Mouse (Mus musculus) left cerebral cortex, postnatal 25 days (tissue): ENCODE data around the gene Gcnt1. TPM values are rescaled to one million over a fixed set of nuclear protein-coding genes. Genes with fewer than 3 reads are reported as not detected.
A peak's percentile ranks its signal among the peaks of the same experiment; 100 is the strongest.

ENCODE experiments used
- DNase-seq, 2 experiments: peaks; one replicate each; pipeline ENCODE4 v3.0.0; 2022; ENCODE audit warnings: low spot score in 2 of 2, mixed read lengths in 1 of 2
- intact Hi-C: fragments of 180-260 bp; cut with DNase I; formaldehyde crosslinking; loops from one replicate; pipeline ENCODE4 v1.15.1; 2025
- total RNA-seq, 2 experiments: library from RNA; stranded (reverse); gene quantifications; 2 replicates each; pipeline ENCODE4 v1.2.3; 2021

Gene Gcnt1
- total RNA-seq, 2 experiments from 2014 or later = 2.0 to 2.3 TPM

DNA sequence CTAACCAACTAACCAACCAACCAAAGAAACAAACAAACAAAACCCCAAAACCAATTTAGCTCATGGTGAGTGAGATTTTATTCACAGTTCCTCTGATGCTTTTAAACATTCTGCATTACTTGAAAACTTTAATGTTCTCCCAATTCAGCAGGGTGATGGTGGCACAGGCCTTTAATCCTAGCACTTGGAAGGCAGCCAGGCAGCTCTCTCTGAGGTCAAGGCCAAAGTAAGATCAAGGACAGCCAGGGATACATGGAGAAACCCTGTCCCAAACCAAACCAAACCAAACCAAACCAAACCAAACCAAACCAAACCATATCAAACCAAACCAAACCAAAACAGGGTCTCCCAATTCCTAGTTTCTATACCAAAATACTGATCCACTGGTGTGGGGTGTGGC, 6.2 kb upstream of the Gcnt1 start:
- no peak for DNase-seq
- intact Hi-C loops = no loop called here

DNA sequence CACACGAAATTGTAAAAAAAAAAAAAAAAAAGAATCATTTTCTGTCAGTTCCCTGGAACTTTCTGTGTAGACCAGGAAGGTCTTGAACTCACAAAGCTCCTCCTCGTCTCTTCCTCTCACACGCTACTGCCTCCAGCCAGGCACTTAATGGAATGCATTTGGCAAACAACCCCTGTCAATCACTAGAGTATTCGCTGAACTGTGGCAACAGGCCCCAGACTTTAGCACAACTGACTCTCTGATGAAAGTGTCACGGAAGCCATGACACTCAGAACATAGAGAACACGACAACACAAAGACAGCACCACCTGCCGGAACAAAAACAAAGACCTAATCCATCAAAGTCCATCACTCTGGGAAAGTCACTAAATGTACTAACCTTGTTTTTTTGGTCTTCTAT, 3.1 kb downstream of the Gcnt1 start:
- intact Hi-C loops = loop anchor here (5.0 kb wide), 1 partner anchor 247 kb away; no protein-coding TSS in a partner anchor

DNA sequence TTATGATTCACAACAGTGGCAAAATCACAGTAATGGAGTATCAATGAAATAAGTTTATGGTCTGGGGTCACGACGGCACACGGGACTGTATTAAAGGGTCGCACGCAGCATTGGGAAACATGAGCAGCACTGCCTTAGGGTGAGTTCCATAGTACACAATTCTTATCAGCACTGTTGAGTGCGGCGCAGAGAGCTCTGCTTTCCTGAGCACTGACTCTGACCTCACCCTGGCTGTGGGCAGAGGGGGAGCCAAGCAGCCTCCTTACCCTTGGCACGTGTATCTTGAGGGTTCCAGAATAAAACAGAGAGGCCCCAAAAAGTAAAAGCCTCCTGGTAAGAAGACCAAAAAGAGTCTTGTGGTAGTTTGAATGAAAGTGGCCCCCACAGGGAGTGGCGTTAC, 4.1 kb downstream of the Gcnt1 start:
- intact Hi-C loops = loop anchor here (5.0 kb wide), 1 partner anchor 246 kb away; no protein-coding TSS in a partner anchor
- no peak for DNase-seq

More for the DNA sequence above, 3.1 kb downstream of the Gcnt1 start:
- no peak for DNase-seq

DNA sequence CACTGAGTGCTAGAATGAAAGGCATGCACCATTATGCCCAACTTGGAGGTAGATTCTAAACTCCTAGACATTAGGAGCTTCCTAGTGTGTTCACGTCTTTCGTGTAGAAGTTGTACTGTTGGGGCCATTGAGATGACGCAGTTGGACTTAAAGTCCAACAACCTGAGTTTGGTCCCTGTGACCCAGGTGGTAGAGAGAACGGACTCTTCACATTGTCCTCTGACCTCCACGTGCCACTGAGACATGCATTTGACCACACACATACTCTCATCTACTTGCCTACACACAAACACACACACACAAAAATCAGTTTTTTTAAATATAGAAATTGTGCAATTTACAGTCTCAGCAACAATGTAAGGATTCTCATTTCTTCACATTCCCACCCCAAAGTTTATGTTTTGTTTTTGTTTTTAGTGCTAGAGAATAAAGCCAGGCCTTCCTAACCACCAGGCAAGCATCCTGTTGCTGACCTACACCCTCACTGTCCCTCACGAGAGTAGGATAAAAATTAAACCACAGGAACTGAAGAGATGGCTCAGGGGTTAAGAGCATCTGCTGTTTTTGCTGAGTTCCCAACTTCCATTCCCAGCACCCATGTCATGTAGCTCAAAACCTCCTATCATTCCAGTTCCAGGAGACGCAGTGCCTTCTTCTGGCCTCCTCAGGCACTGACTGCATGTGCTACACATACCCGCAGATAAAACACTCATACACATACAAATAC, 6.1 kb downstream of the Gcnt1 start:
- no peak for DNase-seq
- intact Hi-C loops = loop anchor here (5.0 kb wide), 1 partner anchor 244 kb away; no protein-coding TSS in a partner anchor

DNA sequence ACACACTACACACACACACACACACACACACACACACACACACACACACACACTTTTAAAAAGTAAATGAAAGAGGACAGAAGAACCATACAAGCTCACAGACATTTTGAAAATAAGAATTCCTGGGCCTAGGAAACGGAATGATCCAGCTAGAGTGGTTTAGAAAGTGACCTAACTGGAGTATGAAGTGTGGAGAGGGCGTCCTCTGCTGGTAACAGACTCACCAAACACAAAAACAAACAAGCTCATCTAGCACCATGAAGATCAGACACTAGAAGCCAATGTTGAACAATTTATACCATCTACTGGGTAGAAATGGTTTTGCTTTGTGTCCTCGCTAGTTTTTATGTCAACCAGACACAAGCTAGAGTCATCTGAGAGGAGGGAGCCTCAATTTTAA, 7.9 kb downstream of the Gcnt1 start:
- DNase-seq = peak; percentile 18 to 45
- intact Hi-C loops = loop anchor here (5.0 kb wide), 1 partner anchor 242 kb away; no protein-coding TSS in a partner anchor

DNA sequence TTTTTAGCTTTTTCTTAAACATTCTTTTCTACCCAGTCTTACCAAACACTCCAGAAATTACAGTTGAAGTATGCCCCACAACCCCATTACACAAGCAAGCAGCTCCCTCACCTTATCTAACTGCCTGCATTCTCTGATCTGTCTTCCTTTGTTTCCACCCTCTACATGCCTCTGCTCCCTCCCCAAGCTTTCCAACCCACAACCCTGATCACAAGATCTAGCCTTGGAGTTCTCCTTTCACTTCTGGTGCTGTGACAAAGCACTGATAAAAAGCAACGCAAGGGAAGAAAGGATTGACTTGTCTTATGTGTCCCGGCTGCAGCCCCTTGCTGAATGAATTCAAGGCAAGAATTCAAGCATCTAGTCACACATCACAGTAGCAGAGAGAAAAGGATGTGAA, 11.5 kb downstream of the Gcnt1 start:
- DNase-seq = no peak
- intact Hi-C loops = no loop called here

DNA sequence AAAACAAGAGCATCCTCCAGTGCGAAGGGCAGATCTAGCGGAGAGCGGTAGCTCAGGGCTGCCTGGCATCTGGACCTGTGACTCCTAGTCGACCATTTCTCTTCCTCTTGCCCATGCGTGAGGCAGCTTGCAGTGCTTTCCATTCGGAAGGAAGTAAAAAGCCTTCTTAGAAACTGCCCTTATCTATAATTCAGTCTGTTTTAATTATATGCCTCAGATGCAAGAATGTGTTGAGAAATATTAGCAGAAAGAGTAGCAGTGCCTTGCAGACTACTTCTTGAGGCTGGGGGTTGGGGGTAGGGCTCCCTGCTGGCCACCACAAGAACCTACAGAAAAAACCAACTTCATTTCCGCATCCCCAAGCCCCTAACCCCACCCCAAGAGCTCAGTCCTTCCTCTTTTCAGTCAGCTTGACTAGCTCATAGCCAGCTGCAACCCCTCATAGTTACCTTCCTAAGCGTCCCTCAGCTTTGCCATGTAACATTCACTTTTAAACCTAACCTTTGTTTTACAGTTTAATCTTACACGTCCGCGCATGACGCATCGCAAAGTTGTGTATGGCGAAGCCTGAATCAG, 13.2 kb downstream of the Gcnt1 start:
- DNase-seq = no peak

DNA sequence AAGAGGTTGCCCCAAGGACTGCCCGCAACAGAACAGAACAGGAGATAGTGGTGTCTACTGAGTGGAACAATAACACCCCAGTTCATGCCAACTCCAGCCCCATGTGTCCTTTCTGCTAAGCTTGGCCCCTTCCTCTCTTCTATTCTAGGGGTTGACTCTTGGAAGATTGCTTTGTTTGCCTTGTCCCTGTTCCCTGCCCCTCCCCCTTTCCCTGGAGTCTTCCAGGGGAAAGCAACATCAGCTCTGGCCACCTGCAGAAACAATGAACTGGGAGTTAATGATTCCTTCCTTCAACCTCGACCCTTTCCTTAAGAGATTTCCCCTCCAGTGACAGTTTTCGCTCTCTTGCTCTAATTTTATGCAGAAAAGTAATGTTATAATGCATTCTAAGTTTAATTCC, 15.3 kb downstream of the Gcnt1 start:
- intact Hi-C loops = no loop called here
- DNase-seq = no peak

More for the DNA sequence above, 13.2 kb downstream of the Gcnt1 start:
- intact Hi-C loops = no loop called here

DNA sequence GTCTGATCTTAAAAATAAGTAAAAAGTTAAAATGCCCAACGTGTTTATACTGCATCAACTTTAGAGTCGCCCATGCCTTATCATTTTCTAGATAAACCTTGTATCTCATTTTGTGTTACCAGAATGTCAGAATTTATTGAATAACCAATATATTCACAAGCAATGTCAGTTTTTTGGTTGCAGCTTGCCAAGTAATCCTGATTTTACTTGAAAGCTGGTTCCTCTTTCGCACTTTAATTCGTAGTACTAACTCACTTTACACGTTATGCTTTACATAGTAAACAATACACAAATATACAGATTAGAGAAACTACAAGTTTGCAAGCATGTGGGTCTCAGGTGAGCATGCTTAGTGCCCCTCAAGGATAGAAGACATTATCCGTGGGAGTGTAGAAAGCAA, 15.7 kb downstream of the Gcnt1 start:
- no peak for DNase-seq
- intact Hi-C loops = no loop called here

DNA sequence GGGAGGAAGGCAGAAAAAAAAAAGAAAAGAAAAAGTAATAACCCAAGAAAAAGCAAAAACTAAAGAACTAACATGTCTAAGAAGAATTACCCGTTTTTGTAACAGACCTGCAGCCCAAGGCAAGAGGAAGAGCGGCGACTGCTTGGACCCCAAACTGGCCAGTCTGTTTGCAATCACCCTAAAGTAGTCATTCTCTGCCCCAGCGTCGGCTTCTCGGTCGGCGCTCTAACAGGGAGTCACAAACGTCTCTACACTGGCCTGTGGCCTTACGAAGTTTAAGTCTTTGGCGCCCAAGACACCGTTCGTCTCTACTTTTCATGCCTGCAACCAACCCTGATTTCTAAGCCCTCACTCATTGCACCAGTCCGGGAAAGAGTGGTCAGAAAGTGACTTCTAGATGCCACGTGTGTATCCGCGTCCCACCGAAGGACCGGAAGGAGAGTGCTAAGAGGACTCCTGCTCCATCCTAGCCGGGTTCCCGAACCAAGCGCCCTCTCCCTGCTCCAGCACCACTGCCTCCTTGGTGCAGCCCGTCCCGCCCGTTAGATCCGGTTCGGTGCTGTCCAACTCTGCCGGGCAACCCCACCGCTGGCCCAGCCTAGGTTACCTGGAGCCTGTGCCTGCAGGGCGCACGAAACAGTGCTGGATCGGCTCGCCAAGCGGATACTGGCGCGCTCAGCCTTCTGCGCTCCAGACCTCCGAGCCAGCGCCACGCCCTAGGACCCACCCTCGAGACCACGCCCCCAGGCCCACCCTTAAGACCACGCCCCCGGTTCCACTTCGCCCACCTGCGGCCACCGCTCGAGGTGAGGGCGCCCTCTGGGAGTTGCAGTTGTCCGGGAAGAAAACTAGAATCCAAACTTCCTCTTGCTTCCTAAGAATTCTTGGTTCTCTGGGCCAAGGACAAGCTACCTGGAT, 16.4 kb downstream of the Gcnt1 start:
- intact Hi-C loops = no loop called here
- DNase-seq = no peak

DNA sequence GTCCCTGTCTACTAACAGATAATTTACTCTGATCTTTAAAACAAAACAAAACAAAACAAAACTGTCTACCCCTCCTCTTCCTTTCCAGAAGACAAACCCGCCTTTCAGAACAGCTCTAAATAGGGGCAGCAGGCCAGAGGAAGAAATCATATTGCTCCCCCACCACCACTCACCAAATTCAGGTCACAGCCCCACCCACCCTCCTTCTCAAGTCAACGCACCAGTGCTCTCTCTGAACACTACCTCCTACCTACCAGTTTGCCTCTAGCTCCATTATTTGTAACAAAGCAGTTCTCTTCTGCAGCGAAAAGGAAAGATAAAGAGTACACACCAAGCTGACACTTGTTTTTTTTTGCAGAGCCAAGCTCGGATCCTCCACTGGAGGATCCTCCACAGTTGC, 17.3 kb downstream of the Gcnt1 start:
- intact Hi-C loops = no loop called here
- no peak for DNase-seq

DNA sequence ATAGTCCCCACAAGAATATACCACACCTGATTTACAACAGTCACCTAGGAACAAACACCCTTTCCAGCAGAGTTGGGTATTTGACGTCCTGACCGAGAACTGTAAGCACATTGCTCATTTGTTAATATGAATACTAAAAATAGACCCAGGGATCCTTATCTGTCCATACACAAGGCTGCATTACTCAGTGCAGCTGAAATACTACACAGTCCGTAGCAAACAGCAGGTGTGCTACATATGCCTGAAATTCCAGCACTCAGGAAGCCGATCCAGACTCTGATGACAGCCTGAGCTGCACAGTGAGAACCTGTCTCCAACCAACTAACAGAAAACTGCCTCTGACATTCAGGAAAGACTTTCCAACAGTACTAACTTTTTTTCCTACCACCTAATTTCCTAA, 17.8 kb downstream of the Gcnt1 start:
- no peak for DNase-seq
- intact Hi-C loops = no loop called here

DNA sequence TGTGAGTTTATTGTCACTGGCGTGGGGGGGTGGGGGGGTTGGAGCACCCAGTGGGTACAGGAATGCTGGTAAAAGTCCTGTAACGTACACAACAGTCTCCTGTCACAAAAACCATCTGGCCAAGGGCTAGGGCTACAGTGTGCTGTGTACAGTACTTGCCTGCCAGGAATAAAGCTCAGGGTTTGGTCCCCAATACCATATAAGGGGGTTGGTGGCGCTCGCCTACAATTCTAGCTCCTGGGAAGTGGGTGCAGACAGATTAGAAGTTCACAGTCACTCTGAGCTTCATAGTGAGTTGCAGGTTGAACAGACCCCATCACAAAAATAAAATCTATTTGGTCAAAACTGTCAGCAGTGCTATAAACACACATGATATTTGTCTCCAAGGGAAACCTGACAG, 18.3 kb downstream of the Gcnt1 start:
- no peak for DNase-seq
- intact Hi-C loops = no loop called here

DNA sequence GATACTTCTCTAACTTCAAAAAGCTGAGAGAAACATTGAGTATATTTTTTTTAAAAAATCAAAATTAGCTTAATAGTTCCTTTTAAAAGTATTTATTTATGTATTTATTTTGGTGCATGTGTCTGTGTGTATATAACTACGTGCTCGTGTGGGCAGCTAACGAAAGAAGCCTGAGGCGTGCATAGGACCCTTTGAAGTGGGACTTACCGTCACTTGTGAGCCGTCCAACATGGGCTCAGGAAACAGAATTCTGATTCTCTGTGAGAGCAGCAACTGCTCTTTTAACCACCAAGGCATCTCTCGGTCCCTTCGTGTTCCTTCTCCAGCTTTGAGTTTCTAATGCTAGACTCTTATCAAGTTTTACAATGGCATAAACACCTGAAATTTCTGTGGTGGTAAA, 18.9 kb downstream of the Gcnt1 start:
- DNase-seq = no peak
- intact Hi-C loops = no loop called here

DNA sequence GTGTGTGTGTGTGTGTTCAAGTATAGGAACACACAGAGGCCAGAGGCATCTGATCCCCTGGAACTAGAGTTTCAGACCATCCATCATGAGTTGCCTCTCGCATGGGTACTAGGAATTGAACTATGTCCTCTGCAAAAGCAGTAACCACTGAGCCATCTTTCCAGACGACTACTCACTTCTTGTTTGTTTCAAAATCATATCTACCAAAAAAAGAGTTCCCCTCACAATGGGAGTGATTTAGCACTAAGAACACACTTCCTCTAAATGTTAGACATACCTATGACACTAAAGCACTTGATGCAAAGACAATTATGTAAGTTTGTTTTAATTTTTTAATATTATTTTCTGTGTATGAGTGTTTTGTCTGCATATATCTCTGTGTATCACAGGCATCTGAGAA, 24.8 kb downstream of the Gcnt1 start:
- intact Hi-C loops = no loop called here
- no peak for DNase-seq

DNA sequence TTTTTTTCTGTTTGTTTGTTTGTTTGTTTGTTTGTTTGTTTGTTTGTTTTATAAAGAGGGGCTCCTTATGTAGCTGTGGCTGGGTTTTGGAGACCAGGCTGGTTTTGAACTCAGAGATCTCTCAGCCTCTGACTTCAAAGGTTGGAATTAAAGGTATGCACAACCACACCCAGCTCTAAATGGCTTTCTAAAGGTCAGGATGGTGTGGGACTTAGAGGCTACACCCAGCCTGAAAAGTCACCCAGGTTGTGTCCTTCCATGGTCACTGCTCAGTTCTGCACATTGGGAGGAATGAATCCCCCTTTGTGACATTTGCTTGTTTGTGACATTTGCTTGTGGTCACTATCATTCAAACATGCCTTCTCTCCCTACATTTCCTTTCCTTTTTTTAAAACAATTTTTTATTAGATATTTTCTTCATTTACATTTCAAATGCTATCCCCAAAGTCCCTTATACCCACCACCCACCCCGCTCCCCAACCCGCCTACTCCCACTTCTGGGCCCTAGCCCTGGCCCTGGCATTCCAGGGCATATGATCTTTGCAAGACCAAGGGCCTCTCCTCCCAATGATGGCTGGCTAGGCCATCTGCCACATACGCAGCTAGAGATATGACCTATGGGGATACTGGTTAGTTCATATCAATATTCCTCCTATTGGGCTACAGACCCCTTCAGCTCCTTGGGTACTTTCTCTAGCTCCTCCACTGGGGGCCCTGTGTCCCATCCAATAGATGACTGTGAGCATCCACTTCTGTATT, 25.7 kb downstream of the Gcnt1 start:
- intact Hi-C loops = no loop called here
- no peak for DNase-seq

DNA sequence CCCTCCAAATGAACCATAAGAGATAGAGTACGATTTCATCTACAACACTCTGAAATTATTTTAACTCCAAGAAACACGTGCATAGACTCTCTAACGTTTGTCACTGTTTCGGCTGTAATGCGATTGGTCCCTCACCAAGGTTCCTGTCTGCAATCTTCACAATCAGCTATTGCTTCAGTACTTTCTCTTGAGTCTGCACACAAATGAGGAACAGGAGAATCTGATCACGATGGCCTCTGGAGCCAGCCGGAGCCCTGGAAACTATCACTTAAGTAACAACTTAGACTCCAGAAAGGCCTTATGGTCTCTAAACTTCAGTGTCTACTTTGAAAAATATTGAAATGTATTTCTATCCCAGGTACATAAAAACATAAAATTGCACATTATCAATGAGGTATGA, 27.8 kb downstream of the Gcnt1 start:
- no peak for DNase-seq
- intact Hi-C loops = no loop called here

DNA sequence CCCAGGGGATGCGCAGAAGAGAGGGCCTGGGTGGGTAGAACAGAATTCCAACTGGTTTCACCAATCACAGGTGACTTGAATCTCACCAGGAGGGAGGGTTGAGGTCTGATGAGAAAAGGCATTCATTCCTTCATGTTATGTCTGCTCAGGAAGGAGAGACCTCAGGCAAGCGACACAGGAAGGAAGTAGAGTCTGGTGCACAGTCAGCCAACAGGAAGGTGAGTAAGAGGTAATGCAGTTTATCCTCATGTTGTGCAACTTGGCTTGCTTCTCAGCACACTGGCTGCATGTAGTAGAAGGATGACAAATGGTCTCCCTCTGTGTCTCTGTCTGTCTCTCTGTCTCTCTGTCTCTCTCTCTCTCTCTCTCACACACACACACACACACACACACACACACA, 33.1 kb downstream of the Gcnt1 start:
- intact Hi-C loops = no loop called here
- peak in 1 of 2 experiments; percentile 8 for DNase-seq

DNA sequence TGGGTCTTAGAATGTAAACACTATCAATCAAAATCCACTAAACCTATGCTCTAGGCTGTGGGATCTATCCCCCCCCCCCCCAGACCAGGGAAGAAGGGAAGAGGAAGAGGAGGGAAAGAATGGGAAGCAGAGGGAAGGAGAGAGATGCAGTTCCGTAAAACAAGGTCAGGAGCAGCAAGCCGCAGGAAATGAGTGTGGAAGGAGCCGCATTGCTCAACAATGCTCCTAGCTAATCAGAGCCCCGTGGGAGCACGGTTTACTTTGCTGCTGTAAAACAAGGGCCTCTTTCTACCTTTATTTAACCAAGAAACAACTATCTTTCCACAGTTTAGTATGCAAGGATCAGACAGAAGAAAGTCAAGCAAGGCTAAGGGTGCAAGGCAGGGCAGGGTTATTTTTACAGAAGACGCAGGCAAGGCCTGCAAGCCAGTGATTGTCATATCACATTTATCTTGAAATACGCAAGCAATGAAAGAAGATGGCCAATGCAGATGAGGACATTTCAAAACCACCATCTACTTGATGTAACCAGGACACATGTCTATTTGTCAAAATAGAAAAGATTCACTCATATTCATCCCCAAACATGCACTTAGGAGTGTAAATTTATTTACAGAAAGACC, 35.5 kb downstream of the Gcnt1 start:
- DNase-seq = no peak
- intact Hi-C loops = no loop called here
